Mouse (Mus musculus) C2C12 (cell line): ENCODE results near the gene Gm6793. TPM values are rescaled to one million over a fixed set of nuclear protein-coding genes. Genes with fewer than 3 reads are reported as not detected.

Experiments used
- H3K27me3 ChIP-seq: one replicate; pipeline ENCODE4 v1.6.1; 2011; ENCODE audit not compliant: control insufficient read depth, insufficient read depth, insufficient read length
- H3K36me3 ChIP-seq: one replicate; pipeline ENCODE4 v1.6.1; 2011; ENCODE audit not compliant: control insufficient read depth, insufficient read depth
- H3K4me3 ChIP-seq: one replicate; pipeline ENCODE4 v1.5.1; 2011; ENCODE audit warnings: mild to moderate bottlenecking, control low read depth; ENCODE audit not compliant: poor library complexity, insufficient read depth, severe bottlenecking
- H3K79me2 ChIP-seq: one replicate; pipeline ENCODE4 v1.6.1; 2011; ENCODE audit not compliant: control insufficient read depth, insufficient read depth
- H3K79me3 ChIP-seq: one replicate; pipeline ENCODE4 v1.6.1; 2011; ENCODE audit warnings: low read depth, control low read depth
- H3ac ChIP-seq: one replicate; pipeline ENCODE3; 2011; ENCODE audit warnings: low read depth; ENCODE audit not compliant: control insufficient read depth, insufficient read length
- CEBPB ChIP-seq: IDR thresholded peaks from one replicate; pipeline ENCODE4 v1.6.1; 2011; ENCODE audit warnings: low read depth, mild to moderate bottlenecking, control low read depth, moderate library complexity
- CTCF ChIP-seq: IDR thresholded peaks from one replicate; pipeline ENCODE4 v1.5.1; 2011; ENCODE audit not compliant: control insufficient read depth, insufficient read depth, insufficient read length
- FOSL1 ChIP-seq: IDR thresholded peaks from one replicate; pipeline ENCODE4 v1.8.0; 2011; ENCODE audit warnings: mild to moderate bottlenecking, low read length; ENCODE audit not compliant: poor library complexity, insufficient read depth, severe bottlenecking
- MAX ChIP-seq: IDR thresholded peaks from one replicate; pipeline ENCODE4 v1.6.1; 2011; ENCODE audit warnings: mild to moderate bottlenecking, control low read depth
- MYOD1 ChIP-seq: IDR thresholded peaks from one replicate; pipeline ENCODE4 v1.6.1; 2011; ENCODE audit warnings: low read depth; ENCODE audit not compliant: control insufficient read depth, insufficient read length
- MYOG ChIP-seq: IDR thresholded peaks from one replicate; pipeline ENCODE4 v1.6.1; 2011; ENCODE audit not compliant: control insufficient read depth, insufficient read length; ENCODE audit errors: extremely low read depth
- USF1 ChIP-seq: IDR thresholded peaks from one replicate; pipeline ENCODE4 v1.6.1; 2011; ENCODE audit warnings: low read depth, mild to moderate bottlenecking, control low read depth, moderate library complexity
- polyA plus RNA-seq: library from polyadenylated mRNA; unstranded; fragments of >200 nt; fragmentation: generic; extraction: Trizol; gene quantifications from one replicate; pipeline ENCODE4 v1.2.1, GENCODE M21; 2012; ENCODE audit warnings: missing spikeins

The Gm6793 gene
- polyA plus RNA-seq, 1 experiment, result 0.23 TPM

- no peaks in the 10 kb centered on the region for H3K79me3 ChIP-seq
- H3K79me2 ChIP-seq, result no peaks in the 10 kb centered on the region
- no peak overlapping the region for H3K4me3 ChIP-seq
- peaks cover 6% of the 10 kb centered on the region for H3K36me3 ChIP-seq
- no peaks in the 10 kb centered on the region for H3K27me3 ChIP-seq
- H3ac ChIP-seq, result no peak overlapping the region
- TF ChIP-seq MAX (no peak), CEBPB (no peak), MYOG (no peak), USF1 (no peak), FOSL1 (no peak), MYOD1 (no peak), CTCF (no peak)
These were observed 49.8 kb downstream of the Gm6793 start for GRCm38 (mm10) chr8:111964849-111965561.

- no peak overlapping the region for H3K4me3 ChIP-seq
- H3K79me3 ChIP-seq, result no peaks in the 10 kb centered on the region
- no peaks in the 10 kb centered on the region for H3K79me2 ChIP-seq
- no peak overlapping the region for H3ac ChIP-seq
- H3K27me3 ChIP-seq, result no peaks in the 10 kb centered on the region
- no peak for TF ChIP-seq MYOD1
- no peak for TF ChIP-seq MYOG
- TF ChIP-seq CEBPB, result no peak
- TF ChIP-seq CTCF, result no peak
- TF ChIP-seq FOSL1, result no peak
- TF ChIP-seq MAX, result no peak
- no peak for TF ChIP-seq USF1
- H3K36me3 ChIP-seq, result peaks cover 6% of the 10 kb centered on the region
These were observed 50.5 kb downstream of the Gm6793 start for GRCm38 (mm10) chr8:111964351-111964750.

GRCm38 (mm10) chr8:111963546-111963945 lies 51.3 kb downstream of the Gm6793 start:
- Histone ChIP-seq H3ac (no peak overlapping the region), H3K27me3 (no peaks in the 10 kb centered on the region), H3K79me3 (no peaks in the 10 kb centered on the region), H3K4me3 (no peak overlapping the region), H3K79me2 (no peaks in the 10 kb centered on the region), H3K36me3 (peaks cover under 1% of the 10 kb centered on the region)
- TF ChIP-seq MAX, result no peak
- no peak for TF ChIP-seq CTCF
- TF ChIP-seq CEBPB, result no peak
- TF ChIP-seq MYOD1, result no peak
- no peak for TF ChIP-seq MYOG
- TF ChIP-seq FOSL1, result no peak
- no peak for TF ChIP-seq USF1

Other genes with a start within 250 kb of the Gm6793 start
- 58.8 TPM for gene Cfdp1, start 160.7 kb downstream of the Gm6793 start, polyA plus RNA-seq
- 1.1 TPM for gene Tmem170, start 138.3 kb downstream of the Gm6793 start, polyA plus RNA-seq
- not detected for gene Chst5, start 104.6 kb downstream of the Gm6793 start, polyA plus RNA-seq
- gene Tmem231, start 81.2 kb downstream of the Gm6793 start, polyA plus RNA-seq, result 2.2 TPM
- 44.6 TPM for gene Gabarapl2, start 74.3 kb downstream of the Gm6793 start, polyA plus RNA-seq
- 4.0 TPM for gene Adat1, start 22.7 kb downstream of the Gm6793 start, polyA plus RNA-seq
- 205 TPM for gene Kars, start 3.7 kb downstream of the Gm6793 start, polyA plus RNA-seq
- gene Terf2ip, start 3.6 kb downstream of the Gm6793 start, polyA plus RNA-seq, result 5.8 TPM